Mouse (Mus musculus) left cerebral cortex, postnatal 25 days (tissue): Measurements from ENCODE around the gene Taf3. TPM values are rescaled to one million over a fixed set of nuclear protein-coding genes. Genes with fewer than 3 reads are reported as not detected.

Source experiments
- DNase-seq, 2 experiments: peaks; one replicate each; pipeline ENCODE4 v3.0.0; 2022; ENCODE audit warnings: low spot score in 2 of 2, mixed read lengths in 1 of 2
- intact Hi-C: fragments of 180-260 bp; cut with DNase I; formaldehyde crosslinking; loops from one replicate; pipeline ENCODE4 v1.15.1; 2025
- total RNA-seq, 2 experiments: library from RNA; stranded (reverse); gene quantifications; 2 replicates each; pipeline ENCODE4 v1.2.3; 2021

Gene Taf3
- total RNA-seq, 2 experiments from 2014 or later, result 14.6 to 15.2 TPM

DNA sequence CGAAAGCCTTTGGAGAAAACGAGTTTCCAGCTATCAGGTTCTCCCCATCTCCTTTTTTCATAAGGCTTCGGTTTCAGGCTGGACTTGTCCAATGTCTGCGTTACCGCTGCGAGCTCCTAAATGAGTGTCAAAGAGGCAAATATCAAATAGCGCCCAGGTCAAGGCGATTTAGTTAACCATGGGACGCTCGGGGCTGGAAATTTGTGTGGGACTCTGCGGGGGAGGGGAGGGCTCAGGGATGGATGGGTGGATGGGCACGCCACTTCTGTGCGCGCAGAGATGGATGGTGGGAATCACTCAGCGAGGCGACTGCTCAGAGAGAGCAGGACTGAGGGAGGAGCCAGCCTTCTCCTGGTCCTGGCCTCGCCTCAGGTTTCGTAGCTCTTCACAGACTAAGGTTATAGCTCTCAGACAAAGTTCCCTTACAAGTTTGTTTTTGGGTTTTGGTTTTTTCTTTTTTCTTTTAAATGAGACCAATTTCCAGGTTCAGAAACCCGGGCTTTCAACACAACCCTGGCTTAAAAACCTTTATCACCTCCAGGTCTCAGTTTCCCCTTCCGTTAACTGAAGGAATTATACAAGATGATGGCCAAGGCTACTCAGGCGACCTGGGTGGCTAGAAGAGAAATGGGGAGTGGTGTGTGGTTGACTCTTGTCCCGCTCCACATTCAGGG, 152.2 kb downstream of the Taf3 start:
- intact Hi-C loops, result no loop called here
- DNase-seq, result no peak

- intact Hi-C loops, result loop anchor here (5.0 kb wide), 1 partner anchor 477 kb away; the partner anchor contains the start of gene Sfmbt2
- no peak for DNase-seq
These were observed 153.4 kb downstream of the Taf3 start for GRCm38 (mm10) chr2:9894836-9895593.

DNA sequence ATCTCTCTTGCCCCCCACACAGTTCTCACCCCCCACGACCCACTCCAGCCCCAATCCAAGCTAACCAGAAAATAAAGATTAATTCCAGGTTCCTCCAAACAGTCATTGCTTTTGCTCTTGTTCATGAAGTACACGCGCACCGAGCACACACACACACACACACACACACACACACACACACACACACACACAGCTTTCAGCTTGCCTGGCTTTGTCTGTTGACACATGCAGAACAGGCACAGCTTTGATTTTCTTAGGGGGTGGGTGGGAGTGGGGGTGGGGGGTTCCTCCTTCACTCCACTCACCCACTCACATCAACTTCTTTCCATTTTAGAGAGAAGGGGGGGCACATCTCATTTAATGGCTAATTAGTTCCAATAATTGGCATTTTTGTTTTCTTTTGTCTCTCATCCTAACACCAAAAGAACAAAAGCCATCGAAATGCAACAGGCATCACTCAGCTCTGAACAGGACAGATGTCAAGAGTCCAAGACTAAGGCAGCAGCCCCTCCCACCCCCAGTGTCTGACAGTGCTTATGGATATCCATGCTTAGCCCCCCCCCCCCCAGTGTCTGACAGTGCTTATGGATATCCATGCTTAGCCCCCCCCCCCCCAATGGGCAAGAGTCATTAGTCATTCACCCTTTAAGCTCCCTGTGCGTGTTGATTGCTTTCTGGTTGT, 155.0 kb downstream of the Taf3 start:
- DNase-seq, result no peak
- intact Hi-C loops, result loop anchor here (5.0 kb wide), 1 partner anchor 479 kb away; the partner anchor contains the start of gene Sfmbt2

DNA sequence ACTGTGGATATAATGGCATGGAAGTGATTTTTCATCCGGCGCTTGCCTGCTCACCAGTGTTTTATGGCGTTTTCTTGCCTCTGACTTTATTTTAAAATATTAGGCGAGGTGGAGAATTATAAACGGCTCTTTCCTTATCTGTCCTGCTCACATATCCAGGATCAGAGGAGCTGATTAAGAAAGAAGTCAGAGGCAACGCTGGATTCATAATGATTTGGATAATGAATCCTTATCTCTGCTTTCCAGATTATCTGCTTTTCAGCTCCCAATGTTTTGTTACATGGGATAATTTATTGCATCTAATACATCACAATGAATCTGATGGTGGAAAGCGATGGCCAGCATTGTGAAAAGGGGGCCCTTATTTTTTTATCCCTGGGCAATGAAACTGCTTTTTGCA, 155.9 kb downstream of the Taf3 start:
- intact Hi-C loops, result loop anchor here (5.0 kb wide), 1 partner anchor 480 kb away; the partner anchor contains the start of gene Sfmbt2
- no peak for DNase-seq

DNA sequence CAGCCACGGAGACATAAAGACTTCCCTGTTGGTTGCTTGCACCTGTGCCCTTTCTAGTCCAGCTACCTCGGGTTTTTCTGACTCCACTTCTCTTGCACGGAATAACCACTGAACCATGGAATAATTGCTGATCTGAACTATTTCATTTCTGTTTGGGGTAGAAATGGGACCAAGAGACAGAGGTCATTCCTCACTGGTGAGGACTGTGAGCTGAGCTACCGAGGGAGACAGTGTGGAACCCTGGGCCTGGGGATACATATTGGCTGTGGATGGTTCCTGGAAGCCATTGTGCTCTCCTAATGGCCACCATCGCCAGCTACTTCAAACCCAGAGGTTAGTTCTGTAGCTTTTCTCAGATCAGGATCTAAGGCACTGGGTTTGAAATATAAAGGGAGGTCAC, 157.5 kb downstream of the Taf3 start:
- intact Hi-C loops, result loop anchor here (5.0 kb wide), 1 partner anchor 481 kb away; the partner anchor contains the start of gene Sfmbt2

GRCm38 (mm10) chr2:9890251-9890650, 158.1 kb downstream of the Taf3 start:
- DNase-seq, result no peak
- intact Hi-C loops, result loop anchor here (5.0 kb wide), 1 partner anchor 482 kb away; the partner anchor contains the start of gene Sfmbt2

More for the DNA sequence above, 157.5 kb downstream of the Taf3 start:
- DNase-seq, result no peak

DNA sequence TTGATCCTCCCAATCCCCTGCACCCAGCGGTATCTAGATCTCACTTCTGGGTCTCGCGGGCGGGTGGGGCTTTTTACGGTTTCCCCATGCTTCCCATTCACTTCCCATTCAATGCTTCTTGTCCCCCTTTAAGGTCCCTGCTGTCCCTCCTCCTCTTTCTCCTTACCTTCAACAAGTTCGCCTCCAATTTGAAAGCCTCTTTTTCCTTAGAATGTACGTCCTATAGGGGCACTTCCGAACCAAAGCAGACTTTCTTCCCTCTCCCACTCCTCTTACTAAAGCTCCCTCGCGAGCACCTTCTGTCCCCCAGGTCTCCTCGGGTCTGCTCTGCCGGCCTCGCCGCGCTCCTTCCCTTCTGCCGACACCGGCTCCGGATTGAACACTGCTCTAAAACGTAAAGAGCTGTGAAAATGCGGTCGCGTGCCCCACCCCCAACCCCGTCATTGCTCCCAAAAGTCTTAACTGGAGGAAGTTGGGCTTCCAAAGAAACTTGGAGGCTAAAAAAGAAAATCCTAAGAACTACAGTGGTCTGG, 158.7 kb downstream of the Taf3 start, which contains the start of gene Gata3:
Gata3 (minus strand) TSS at position 384 of the 533 bp plus-strand sequence.
- DNase-seq, result no peak
- intact Hi-C loops, result loop anchor here (5.0 to 10.0 kb wide), 3 partner anchors 483 to 1215 kb away; partner anchors contain the start of gene Sfmbt2

GRCm38 (mm10) chr2:9888913-9889650, 159.3 kb downstream of the Taf3 start, which contains the start of gene 9230102O04Rik:
9230102O04Rik (minus strand) TSS chr2:9889540.
- no peak for DNase-seq
- intact Hi-C loops, result loop anchor here (10.0 kb wide), 2 partner anchors 1134 to 1214 kb away; no protein-coding TSS in a partner anchor

DNA sequence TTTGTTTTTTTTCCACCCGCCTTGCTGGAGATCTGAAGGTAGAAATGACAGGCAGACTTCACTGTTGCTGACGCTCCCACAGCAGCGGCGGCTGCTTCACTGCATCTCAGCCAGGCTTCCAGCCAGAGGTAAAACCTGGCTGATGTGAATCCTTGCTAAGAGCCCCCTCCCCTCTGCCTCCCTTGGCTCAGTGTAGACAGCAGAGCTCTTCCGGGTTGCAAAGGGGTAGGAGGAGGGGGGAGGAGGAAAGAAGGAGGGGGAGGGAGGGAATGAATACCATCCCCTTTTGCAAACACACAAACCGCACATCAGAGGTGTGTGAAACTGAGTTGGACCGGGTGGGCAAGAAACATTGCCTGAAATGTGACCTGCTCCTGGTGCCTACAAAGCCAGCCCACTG, 160.8 kb downstream of the Taf3 start:
- no peak for DNase-seq
- intact Hi-C loops, result loop anchor here (10.0 kb wide), 2 partner anchors 1133 to 1213 kb away; no protein-coding TSS in a partner anchor

- intact Hi-C loops, result loop anchor here (10.0 kb wide), 2 partner anchors 1132 to 1212 kb away; no protein-coding TSS in a partner anchor
- no peak for DNase-seq
These were observed 161.3 kb downstream of the Taf3 start for GRCm38 (mm10) chr2:9886921-9887610.

DNA sequence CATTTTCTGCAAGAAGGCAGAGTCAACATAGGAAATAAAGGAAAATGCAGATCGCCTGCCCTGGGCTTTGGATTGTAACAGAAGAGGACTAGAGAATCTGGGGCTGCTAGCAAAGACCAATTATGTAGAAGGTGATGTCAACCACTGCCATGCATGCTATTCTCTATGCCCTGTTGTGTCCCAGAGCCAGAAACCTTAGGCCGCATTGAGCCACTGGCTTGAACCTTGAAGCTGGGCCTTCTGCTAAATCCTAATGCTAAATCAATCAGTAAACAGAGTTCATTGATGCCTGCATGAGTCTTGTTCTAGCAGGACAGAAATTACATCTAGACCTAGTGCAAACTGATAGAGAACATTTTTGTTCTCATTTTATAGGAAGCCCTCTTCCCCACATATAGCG, 162.4 kb downstream of the Taf3 start:
- no peak for DNase-seq
- intact Hi-C loops, result loop anchor here (10.0 kb wide), 2 partner anchors 1131 to 1211 kb away; no protein-coding TSS in a partner anchor

- DNase-seq, result no peak
- intact Hi-C loops, result loop anchor here (10.0 kb wide), 2 partner anchors 1130 to 1210 kb away; no protein-coding TSS in a partner anchor
These were observed 163.1 kb downstream of the Taf3 start for GRCm38 (mm10) chr2:9885217-9885770.

DNA sequence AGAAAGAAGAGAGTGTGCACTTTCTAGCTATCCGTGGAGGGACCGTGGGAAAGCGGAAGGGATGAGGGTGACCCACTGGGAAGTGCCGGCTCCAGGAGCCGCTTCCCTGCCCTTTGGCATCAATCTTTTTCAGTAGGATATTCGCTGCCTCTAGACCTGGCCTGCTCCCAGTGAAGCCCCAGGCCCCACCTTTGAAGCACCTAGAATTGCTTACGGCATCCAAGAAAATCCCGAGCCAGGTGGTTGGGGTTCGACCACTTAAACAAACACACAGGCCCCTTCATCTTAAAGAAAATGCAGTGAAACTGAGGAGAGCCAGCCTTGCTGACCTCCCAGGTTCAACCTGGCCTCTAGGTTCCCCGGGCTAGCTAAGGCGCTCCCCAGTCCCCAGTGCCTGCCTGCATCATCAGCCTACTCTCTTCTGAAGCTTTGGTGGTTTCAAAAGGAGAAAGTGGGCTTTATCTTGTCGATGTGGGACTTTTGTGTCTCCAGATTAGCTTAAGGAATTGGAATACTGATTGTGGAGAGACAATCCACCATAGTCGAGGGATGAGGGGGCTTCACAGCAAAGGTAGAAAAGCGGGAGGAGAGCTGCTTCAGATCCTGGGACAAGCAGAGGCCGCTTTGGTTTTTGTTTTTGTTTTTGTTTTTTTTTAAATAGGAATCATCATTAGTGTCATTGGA, 163.7 kb downstream of the Taf3 start:
- no peak for DNase-seq
- intact Hi-C loops, result loop anchor here (10.0 kb wide), 2 partner anchors 1130 to 1210 kb away; no protein-coding TSS in a partner anchor

GRCm38 (mm10) chr2:9883803-9884532, 164.4 kb downstream of the Taf3 start:
- intact Hi-C loops, result loop anchor here (10.0 kb wide), 2 partner anchors 1129 to 1209 kb away; no protein-coding TSS in a partner anchor

GRCm38 (mm10) chr2:9882926-9883802, 165.2 kb downstream of the Taf3 start:
- no peak for DNase-seq
- intact Hi-C loops, result loop anchor here (10.0 kb wide), 2 partner anchors 1128 to 1208 kb away; no protein-coding TSS in a partner anchor

More at GRCm38 (mm10) chr2:9883803-9884532, 164.4 kb downstream of the Taf3 start:
- DNase-seq, result no peak
